Mouse (Mus musculus): ENCODE results near the gene Cdh13.

Cdh13 gene

DNA sequence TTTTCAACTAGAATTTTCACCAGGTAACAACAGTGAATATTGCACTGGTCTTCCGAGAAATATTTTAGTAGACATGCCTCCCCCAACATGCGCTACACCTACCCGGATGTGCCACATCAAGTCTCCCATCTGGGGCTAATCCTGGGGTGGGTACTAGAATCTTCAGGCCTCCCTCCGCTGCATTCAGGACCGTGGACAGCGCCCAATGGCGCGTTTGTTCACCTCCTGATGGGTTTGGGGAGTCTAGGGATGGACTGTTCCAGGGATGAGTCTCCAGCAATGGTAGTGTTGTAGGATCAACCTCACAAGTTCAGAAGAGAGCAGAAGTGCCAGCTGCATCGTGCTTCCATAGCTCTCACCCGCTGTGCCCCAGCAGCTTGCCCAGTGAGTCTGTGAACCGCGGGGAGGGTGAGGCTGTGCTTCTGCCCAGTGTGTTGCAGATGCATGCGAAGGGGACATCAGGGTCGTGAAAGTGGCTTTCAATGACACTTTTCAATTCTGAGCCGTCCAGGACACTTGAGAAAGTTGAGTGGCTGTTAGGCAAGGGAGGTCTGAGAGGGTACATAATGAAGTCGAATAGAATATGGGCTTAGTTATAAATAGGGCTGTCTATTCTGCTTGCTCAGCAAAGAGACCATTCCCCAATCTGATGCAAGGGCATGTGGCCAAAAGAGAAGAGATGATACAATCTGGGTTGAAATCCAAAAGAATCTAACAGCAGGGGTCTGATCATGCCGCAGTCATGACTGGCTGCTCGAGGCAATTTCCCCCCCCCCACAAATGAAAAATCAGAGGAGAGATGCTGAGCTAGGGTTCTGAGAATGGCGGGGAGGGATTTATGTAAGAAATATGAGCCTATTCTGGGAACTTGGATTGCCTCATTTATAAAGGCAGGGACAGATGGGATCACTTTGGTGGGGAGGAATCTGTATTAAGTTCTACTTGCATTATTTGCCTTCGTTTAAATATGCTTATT lies 668.5 kb downstream of the Cdh13 start:
- CTCF ChIA-PET: interaction anchor here (0.6 kb wide), 1 partner anchor 12 kb away, joined by 4 read pairs; no protein-coding TSS in a partner anchor

DNA sequence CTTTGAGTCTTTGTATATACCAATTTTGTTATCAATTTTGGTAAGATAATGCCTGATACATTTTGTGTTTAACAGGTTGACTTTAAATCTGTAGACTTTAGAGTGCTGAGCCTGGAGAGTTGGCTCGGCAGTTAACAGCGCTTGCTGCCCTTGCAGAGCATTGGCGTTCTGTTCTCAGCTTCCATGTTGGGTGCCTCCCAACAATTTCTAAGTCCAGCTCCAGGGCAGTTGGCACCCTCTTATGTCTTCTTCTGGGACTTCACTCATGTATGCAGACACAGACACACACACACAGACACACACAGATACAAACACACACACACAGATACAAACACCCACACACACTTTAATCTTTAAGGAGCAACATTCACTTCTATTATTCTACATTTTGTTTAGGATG lies 672.6 kb downstream of the Cdh13 start:
- CTCF ChIA-PET: no interaction called here

DNA sequence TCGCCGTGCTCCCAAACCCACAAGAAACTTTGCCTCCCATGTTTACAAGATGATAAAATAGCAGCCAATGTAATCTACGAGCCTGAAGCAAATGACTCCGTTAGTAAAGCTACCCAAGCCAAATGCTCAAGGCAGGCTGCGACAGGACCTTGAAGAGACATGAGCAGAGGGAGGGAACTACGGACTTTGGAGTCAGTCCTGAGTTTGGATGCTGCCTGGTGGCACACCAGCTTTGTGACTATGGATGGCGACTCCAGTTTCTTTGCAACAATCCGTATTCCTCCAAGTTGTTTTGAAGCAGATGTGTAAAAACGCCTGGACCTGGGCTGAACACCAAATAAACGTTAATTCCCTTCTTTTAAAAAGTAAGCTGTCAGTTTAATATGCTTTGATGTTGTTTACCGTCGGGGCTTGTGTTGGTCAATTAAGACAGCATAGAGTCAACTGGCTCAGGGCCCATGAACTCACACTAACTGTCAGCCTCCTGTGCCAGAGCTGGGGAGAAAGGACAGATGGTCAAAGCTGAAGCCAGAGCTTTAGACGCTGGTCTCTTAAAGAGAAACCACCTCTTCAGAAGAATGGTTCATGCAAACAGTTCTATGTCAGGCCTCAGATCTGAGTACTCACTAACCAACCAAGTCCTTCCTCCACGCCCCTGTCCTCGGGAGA lies 678.5 kb downstream of the Cdh13 start:
- CTCF ChIA-PET: no interaction called here

DNA sequence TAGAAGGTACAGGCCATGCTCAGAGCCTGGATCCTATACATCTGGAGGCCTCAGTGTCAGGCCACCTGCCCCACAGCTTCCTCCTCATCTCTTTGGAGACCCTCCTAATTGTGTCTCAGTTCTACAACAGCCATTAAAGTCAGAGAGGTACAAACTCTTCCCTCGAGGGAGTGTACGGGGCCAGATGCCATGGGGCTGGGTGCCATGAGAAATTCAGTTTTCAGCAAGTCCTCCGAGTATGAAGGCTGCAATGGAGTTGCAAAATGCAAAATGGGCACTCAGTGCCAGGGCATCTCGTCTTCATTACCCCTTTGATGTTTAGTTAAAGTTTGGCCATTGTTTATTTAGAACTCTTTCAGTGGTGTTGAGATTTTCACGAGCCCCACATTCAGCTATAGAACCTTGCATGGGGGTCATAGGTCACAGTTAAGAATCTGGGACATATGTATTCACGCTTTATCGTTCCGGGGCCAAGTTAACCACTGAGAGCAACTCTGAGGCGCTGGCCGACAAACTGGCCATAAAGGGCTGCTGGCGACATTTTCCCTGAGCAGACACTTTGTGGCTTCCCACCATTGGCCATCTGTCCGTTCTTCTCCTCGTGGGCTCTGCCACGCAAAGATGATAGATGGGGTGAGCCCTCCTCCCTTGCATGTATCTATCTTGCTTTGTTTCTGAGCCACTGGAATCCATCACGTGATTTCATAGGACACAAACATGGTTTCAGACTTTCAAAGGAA lies 681.7 kb downstream of the Cdh13 start:
- CTCF ChIA-PET: no interaction called here

DNA sequence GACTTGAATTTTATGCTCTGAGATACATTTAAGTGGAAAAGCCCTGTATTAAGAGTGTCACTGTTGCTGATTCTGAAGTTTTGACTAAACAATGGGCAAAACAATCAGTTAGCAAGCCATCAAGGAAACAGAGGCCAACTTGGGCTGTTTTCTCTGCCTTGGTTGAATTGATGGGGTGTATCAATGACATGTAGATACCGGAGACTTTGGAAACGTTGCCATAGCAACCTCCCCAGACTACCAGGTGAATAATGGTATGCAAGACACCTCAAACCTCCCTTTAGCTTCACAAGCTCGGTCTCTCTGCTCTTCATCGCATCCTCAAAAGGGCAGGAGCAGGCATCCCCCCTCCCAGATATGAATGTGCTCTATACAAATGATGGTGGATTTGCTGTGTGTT lies 685.4 kb downstream of the Cdh13 start:
- CTCF ChIA-PET: no interaction called here

DNA sequence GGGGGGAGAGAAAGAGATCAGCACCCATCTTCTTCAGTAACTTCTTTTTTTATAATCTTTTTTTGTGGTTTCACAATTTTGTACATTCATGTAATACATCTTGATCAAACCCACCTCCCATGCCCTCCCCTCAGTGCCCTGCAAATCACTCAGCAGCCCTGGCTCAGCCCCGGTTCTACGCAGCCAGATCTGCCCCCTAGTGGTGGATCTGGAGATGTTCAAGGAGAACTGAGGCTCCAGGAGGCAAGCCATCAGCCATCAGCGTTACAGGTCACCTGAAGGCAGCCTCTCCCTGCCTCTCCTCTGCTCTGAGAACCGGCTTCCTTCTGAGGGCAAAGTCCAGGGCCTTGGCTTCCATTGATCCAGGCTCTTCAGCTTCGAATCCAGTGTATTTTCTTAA lies 696.3 kb downstream of the Cdh13 start:
- CTCF ChIA-PET: no interaction called here

DNA sequence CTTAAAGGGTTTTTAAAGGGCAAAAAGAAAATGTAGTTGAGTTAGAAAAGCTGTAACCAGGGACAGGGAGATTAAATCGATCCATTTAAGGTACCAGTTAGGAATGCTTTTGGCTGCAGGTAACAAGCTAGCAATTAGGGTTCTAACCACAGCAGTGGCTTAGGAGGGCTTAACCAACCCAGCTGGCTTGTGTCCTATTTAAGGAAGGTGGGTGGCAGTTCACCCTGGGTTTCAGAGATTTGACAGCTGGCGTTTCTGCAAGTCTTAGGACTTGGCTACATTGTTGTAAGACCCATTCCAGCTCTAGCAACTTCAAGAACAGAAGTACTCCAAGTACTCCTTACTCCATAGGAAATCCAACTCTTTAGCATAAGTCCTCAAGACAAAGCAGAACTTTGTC lies 700.2 kb downstream of the Cdh13 start:
- CTCF ChIA-PET: no interaction called here

DNA sequence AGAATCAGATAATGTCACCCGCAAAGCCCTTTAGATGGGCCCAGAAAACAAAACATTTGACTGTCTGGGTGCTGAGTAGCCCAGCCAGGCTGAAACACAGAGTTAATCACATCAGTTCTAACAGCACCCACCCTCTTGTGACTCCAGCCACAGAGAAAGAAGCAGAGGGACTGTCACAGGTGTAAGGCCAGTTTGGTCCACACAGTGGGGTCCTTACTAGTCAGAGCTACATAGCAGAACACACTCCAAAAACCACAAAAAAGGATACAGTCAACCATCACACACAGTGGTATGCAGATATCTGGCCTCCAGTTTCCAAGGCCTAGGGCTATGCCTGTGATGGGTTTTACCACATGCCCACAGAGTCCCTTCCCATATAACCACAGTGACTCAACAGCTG lies 703.3 kb downstream of the Cdh13 start:
- CTCF ChIA-PET: no interaction called here

DNA sequence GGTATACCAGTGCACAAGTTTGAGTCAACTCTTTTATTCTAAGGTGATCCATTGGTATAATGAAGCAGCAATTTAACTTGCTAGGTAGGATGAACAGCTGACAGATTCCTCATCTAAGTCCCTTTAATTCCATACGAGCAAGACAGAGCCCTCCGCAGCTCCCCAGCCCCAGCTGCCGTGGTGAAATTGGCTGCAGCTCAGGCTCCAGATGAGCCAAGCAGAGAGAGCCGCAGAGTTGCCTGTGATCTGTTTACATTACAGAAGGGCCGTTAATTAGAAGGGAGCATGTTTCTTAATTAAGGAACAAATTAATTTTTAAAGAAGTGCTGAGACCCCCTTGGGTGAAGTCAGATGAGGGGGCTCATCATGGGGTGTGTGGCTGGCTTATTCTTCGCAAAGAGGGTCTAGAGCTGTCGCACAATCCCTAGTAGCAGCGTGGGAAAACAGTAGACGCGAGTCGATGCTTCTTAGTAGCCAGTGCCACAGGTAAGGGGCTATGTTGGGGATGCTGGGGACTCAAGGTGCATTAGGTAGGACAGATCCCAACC lies 712.2 kb downstream of the Cdh13 start:
- CTCF ChIA-PET: no interaction called here

DNA sequence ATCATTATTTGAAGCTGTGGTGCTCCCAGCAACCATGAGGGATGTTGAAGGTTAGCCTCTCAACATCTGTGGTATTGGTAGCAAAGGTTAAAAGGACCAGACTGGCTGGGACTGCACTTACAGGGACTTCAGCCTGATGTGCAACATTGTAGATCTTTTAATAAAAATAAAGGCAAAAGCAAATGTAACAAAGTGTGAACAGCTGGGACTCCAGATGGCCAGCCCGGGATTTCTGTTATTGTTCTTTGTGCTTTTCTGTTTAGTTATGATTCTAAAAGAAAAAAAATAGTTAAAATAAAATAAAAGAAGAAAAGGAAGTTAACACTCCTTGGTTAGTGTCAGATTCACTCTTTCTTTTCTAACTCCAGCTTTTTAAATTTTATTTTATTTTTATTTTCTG lies 717.1 kb downstream of the Cdh13 start:
- CTCF ChIA-PET: no interaction called here

DNA sequence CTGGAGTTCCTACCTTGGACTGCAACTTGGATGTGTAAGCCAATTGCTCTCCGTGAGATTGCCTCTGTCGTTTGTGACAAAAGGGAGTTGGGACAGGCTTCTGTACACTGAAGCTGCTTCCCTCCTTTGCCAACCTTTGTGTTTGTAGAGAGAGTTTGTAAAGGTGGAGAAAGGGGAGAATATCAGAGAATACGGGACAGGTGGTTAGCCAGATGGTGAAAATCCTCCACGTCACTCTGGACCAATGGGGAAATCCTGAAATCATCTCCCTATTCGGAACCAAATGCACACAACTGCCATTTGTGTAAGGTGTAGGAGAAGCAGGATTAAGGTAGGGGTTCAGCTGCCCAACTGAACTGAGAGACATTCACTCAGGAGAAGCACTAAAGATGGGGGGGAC lies 721.3 kb downstream of the Cdh13 start:
- CTCF ChIA-PET: no interaction called here

DNA sequence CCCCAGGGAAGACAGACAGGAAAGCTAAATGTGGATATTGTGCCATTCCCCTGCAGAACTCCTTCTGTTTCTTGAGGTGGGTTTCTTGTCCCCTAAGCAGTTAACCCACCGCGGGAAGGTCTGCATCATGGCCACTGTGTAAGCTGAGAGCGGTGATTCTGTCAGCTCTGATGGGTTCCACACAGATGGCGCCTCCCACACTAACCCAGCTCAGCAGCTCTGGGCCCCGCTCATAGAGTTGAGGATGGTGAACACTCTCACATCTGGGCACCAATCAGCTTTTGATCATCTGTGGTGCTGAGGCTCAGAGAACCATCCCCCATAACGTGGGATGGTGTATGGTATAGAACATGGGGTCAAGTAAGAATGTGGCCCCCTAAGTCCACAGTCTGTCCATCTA lies 735.1 kb downstream of the Cdh13 start:
- CTCF ChIA-PET: no interaction called here

DNA sequence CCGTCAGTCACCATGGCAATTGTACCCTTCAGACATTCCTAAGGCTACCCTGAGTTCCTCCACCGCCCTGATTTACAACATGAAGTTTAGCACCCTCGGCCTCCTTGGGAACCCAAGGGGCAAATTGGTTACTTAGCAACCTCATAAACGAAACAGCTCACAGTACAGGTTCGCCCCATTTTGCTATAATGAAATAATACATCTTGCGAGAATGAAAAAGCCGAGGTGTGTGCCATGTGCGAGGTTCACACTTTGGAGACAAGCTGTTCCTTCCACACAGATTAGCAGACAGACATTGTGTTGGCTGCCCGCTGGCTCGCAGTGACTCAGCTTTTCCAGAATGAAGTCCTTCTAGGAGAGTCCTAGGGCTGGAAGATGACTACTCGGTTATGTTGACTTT lies 737.2 kb downstream of the Cdh13 start:
- CTCF ChIA-PET: no interaction called here

DNA sequence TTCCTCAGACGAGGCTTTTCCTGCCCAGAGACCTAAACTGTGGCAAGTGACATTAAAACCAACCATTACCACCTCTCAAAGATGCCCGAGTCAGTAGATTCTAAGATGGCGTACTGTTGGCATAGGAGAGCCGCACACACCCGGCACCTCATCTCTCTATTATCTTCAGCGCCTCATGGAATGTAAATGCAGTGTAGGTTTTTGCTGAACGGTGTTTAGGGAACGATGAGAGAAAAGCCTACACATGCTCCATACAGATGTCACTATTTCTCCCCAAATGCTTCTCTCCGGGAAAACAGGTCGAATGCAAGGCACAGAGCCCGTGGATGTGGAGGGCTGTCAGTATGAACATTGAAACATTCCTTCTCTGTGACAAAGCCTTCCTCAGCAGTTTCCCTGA lies 737.9 kb downstream of the Cdh13 start:
- CTCF ChIA-PET: no interaction called here

DNA sequence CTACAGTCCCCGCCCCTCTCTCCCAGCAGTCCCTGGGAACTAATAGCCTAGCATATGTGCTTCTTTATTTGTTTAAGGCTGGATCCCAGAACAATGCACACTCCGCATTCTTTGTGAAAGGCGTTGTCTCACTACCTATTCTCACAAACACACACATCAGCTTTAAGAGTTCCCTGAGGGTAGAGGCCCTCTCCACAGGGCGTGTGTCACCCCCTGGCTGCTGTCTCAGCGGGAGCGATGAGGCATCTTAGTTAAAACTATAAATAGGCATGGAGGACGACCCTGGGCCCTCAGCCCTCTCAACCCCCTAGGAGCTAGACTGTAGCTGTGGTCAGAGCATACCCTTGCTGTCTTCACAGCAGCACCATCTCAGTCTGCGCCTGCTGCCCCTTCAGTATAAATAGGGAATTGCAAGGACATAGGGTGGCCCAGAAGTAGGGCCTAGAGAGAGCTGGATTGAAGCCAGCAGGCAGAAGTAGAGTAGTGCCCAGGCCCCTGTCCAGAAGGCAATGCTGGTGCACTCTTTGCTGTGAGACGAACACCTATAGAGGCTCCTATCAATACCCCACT lies 738.9 kb downstream of the Cdh13 start:
- CTCF ChIA-PET: no interaction called here

DNA sequence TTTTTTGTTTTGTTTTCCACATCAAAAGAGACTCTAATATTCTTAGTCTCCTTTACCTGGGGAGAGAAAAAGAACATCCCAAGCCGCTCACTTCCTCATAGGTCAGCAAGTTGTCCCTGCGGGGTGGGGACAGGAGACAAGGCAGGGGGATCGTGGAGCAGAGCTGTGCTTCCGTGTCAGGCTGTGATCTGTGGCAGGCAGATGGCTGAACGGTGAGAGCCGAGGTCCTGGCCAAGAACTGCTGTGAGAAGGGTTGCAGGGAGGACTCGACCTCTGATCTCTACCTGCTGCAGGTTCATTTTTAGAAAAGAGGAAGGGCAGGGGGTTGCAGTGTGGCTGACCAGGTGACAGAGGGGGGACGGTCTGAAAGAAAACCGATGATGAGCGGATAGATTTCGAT lies 749.9 kb downstream of the Cdh13 start:
- CTCF ChIA-PET: no interaction called here

DNA sequence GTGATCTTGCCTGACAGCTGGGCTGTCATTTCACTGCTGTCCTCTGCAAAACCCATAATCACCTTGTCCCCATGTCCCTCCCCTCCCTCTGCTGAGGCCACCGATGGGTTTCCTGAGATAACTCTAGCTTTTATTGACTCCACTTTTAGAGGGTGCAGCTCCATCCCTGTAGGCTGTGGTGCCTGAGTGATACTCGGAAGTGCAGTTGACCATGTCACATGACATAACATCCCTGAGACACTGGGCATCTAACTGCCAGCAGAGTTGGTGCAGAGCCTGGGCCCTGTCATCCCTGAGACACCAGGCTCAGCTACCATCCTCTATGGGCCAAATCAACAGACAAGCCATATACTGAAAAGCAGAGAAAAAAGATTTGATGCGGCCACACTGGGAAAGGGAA lies 750.5 kb downstream of the Cdh13 start:
- CTCF ChIA-PET: no interaction called here

DNA sequence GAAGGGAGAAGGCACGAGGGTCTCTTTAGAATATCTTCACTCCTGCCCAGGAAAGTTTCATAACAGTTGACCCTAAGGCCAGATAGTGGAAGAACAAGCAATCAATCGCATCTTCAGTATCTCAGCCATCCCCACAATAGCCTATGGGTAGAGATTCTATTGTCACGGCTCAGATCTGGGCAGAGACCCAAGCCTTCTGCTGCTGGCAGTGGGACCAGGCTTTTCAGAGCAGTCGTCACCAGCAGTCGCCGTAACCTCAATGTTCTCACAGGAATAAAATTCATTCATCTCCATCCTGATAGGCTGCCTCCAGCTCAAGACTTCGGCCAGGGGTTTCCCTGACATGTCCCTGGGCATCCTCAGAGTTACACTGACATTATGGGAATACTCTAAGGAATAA lies 751.6 kb downstream of the Cdh13 start:
- CTCF ChIA-PET: no interaction called here

DNA sequence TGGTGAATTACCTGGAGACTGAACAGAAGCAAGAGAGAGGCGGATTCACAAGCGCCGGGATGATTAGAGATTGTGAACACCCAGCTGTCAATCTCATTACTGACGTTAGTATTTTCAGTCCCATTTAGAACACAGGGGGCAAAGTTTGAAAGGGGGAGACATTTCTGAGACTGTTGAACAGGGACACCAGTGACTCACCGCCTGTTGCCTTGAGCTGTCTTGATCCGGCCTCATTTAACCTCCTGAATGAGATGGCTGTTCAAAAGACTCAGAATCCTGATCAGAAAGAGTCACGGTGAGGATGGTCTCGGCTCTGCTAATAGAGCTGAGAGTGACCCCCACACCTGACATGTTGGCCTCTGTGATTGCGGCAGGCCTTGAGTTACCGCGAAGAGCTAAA lies 754.0 kb downstream of the Cdh13 start:
- CTCF ChIA-PET: no interaction called here

DNA sequence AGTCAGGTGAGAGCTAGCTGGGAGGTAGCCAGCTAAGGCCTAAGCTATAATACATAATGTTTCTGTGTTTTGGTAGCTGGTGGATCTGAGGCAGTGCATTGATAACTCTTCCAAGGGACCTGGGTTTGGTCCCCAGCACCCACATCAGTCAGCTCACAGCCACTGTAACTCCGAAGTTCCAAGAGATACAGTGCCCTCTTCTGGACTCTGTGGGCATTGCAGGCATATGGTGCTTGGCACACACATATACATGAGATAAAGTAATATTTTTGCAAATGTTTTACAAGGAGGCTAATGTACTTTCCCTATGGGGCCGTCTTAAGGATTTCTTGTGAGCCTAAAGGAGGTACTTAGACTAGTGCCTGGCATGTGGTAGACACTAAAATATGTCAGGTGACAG lies 755.8 kb downstream of the Cdh13 start:
- CTCF ChIA-PET: no interaction called here

DNA sequence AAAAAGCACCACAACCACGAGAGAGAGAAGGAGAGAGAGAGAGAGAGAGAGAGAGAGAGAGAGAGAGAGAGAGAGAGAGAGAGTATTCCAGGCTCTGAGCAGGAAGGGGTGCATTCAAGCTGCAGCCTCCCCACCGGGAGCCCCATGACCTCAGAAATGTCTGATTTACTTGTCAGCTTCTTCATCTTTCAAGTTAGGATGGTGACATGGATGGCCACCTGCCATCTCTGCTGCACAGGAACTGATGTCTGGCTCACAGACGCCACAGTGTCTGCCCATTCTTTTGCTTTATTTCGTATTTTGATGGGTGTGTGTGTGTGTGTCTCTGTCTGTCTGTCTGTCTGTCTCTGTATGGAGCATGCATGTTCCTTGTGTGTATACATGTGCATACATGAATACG lies 774.3 kb downstream of the Cdh13 start:
- CTCF ChIA-PET: no interaction called here

DNA sequence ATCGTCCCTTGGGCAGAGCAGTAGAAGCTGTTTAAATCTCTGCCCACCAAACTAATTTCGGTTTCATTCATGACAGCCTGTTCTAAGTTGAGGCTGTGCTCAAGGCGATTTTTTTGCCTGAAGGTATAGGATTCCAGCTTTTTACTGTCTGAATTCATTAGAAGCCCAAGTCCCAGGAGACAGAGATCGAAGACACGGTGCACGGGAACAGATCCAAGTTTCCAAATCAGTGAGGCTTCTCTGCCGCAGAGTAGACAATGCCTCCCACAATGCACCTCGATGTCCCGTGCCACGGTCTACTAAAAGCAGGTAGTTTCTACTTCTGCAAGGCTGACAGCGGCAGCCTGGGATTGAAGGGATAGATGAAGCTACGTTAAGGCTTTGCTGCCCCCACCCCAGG lies 778.1 kb downstream of the Cdh13 start:
- CTCF ChIA-PET: no interaction called here
